Mouse (Mus musculus) CD4-positive, CD25-positive, alpha-beta regulatory T cell, adult 4 months (primary cell): ENCODE data around the gene Ltk. TPM values are rescaled to one million over a fixed set of nuclear protein-coding genes. Genes with fewer than 3 reads are reported as not detected.
"Not testable (repeated sequence)": the region's sequence is repeated elsewhere in the genome, so short reads cannot be mapped to it uniquely, and the experiment has no call there.

Experiments used
- ATAC-seq: one replicate; pipeline ENCODE4 v1.8.0; 2017
- polyA plus RNA-seq, 2 experiments: library from polyadenylated mRNA; unstranded; fragments of 100-300 nt; shearing (Covaris generic); gene quantifications; one replicate each; pipeline ENCODE4 v1.2.1; 2017

The Ltk gene
- polyA plus RNA-seq, 2 experiments from 2014 or later: not detected

GRCm38 (mm10) chr2:119758101-119758843 is 2.0 kb downstream of the Ltk start:
- ATAC-seq: peak; percentile 39

- ATAC-seq: no peak
These were observed 2.6 kb downstream of the Ltk start for GRCm38 (mm10) chr2:119757601-119758100.

- ATAC-seq: no peak
These were observed 11.0 kb downstream of the Ltk start for GRCm38 (mm10) chr2:119749260-119749659.

GRCm38 (mm10) chr2:119747554-119747953 is 12.7 kb downstream of the Ltk start:
- no peak for ATAC-seq

GRCm38 (mm10) chr2:119745281-119745680 is 14.9 kb downstream of the Ltk start:
- no peak for ATAC-seq

GRCm38 (mm10) chr2:119744163-119745111 is 15.8 kb downstream of the Ltk start:
- peak; percentile 23 for ATAC-seq

- peak; percentile 10 for ATAC-seq
These were observed 16.4 kb downstream of the Ltk start for GRCm38 (mm10) chr2:119743808-119744162.

- ATAC-seq: no peak
These were observed 16.9 kb downstream of the Ltk start for GRCm38 (mm10) chr2:119743176-119743807.

GRCm38 (mm10) chr2:119742461-119743175 is 17.6 kb downstream of the Ltk start:
- ATAC-seq: peak; percentile 49

GRCm38 (mm10) chr2:119741581-119742411 is 18.4 kb downstream of the Ltk start, which contains the start of gene Itpka:
Gene Itpka (plus strand): TSS chr2:119742337.
- ATAC-seq: peak; percentile 74

GRCm38 (mm10) chr2:119740567-119740966 is 19.7 kb downstream of the Ltk start:
- no peak for ATAC-seq

- ATAC-seq: no peak
These were observed 23.1 kb downstream of the Ltk start for GRCm38 (mm10) chr2:119737124-119737523.

GRCm38 (mm10) chr2:119730735-119731134 is 29.5 kb downstream of the Ltk start:
- no peak for ATAC-seq

- ATAC-seq: no peak
These were observed 32.3 kb downstream of the Ltk start for GRCm38 (mm10) chr2:119727762-119728416.

GRCm38 (mm10) chr2:119721070-119721469 is 39.2 kb downstream of the Ltk start:
- ATAC-seq: no peak

- ATAC-seq: not testable (repeated sequence)
These were observed 44.4 kb downstream of the Ltk start for GRCm38 (mm10) chr2:119715868-119716267.

GRCm38 (mm10) chr2:119710011-119710410 is 50.2 kb downstream of the Ltk start:
- ATAC-seq: no peak

- no peak for ATAC-seq
These were observed 52.6 kb downstream of the Ltk start for GRCm38 (mm10) chr2:119707676-119708075.

GRCm38 (mm10) chr2:119703171-119703570 is 57.1 kb downstream of the Ltk start:
- ATAC-seq: no peak
